Mouse (Mus musculus): ENCODE results near the gene Cnot4.
"Not testable (repeated sequence)": the region's sequence is repeated elsewhere in the genome, so short reads cannot be mapped to it uniquely, and the experiment has no call there.

Cnot4 gene

GRCm38 (mm10) chr6:35133579-35134488, at the start of gene Cnot4:
Gene Cnot4, minus strand, starts transcription at chr6:35133724.
- peak; percentile 99 for DNase-seq

GRCm38 (mm10) chr6:35179299-35179698, 45.8 kb upstream of the Cnot4 start:
- DNase-seq = not testable (repeated sequence)

- peak; percentile 61 for DNase-seq
Measured at GRCm38 (mm10) chr6:35177650-35178272, 44.2 kb upstream of the Cnot4 start.

- peak; percentile 82 for DNase-seq
Measured at GRCm38 (mm10) chr6:35176979-35177649, 43.6 kb upstream of the Cnot4 start, which contains the start of gene Nup205. Gene Nup205, plus strand, starts transcription at chr6:35177421.

- no peak for DNase-seq
Measured at GRCm38 (mm10) chr6:35173181-35173580, 39.7 kb upstream of the Cnot4 start.

- DNase-seq = not testable (repeated sequence)
Measured at GRCm38 (mm10) chr6:35172028-35172427, 38.5 kb upstream of the Cnot4 start.

GRCm38 (mm10) chr6:35169250-35169649, 35.7 kb upstream of the Cnot4 start:
- no peak for DNase-seq

- DNase-seq = no peak
Measured at GRCm38 (mm10) chr6:35154540-35154939, 21.0 kb upstream of the Cnot4 start.

GRCm38 (mm10) chr6:35147726-35148422, 14.3 kb upstream of the Cnot4 start:
- no peak for DNase-seq

- DNase-seq = no peak
Measured at GRCm38 (mm10) chr6:35145569-35145968, 12.0 kb upstream of the Cnot4 start.

GRCm38 (mm10) chr6:35140351-35140750, 6.8 kb upstream of the Cnot4 start:
- no peak for DNase-seq

GRCm38 (mm10) chr6:35134844-35135243, 1.3 kb upstream of the Cnot4 start:
- DNase-seq = peak; percentile 20

GRCm38 (mm10) chr6:35133246-35133578, 312 bp downstream of the Cnot4 start:
- DNase-seq = no peak

- no peak for DNase-seq
Measured at GRCm38 (mm10) chr6:35132806-35133205, 718 bp downstream of the Cnot4 start.

GRCm38 (mm10) chr6:35122488-35122887, 11.0 kb downstream of the Cnot4 start:
- DNase-seq = no peak

- DNase-seq = no peak
Measured at GRCm38 (mm10) chr6:35121925-35122324, 11.6 kb downstream of the Cnot4 start.

- no peak for DNase-seq
Measured at GRCm38 (mm10) chr6:35102457-35102856, 31.1 kb downstream of the Cnot4 start.

GRCm38 (mm10) chr6:35084927-35085326, 48.6 kb downstream of the Cnot4 start:
- peak; percentile 17 for DNase-seq

- no peak for DNase-seq
Measured at GRCm38 (mm10) chr6:35075148-35075547, 58.4 kb downstream of the Cnot4 start.

- no peak for DNase-seq
Measured at GRCm38 (mm10) chr6:35071261-35071660, 62.3 kb downstream of the Cnot4 start.

GRCm38 (mm10) chr6:35062446-35062845, 71.1 kb downstream of the Cnot4 start:
- DNase-seq = no peak

GRCm38 (mm10) chr6:35043127-35043526, 90.4 kb downstream of the Cnot4 start:
- DNase-seq = no peak

- no peak for DNase-seq
Measured at GRCm38 (mm10) chr6:35033341-35033740, 100.2 kb downstream of the Cnot4 start.

Measured in cerebellum, adult 11-12 months (tissue).